Mouse (Mus musculus): ENCODE measurements around the gene Matn4. TPM values are rescaled to one million over a fixed set of nuclear protein-coding genes. Genes with fewer than 3 reads are reported as not detected.
A peak's percentile ranks its signal among the peaks of the same experiment; 100 is the strongest.

The Matn4 gene
- total and polyA plus RNA-seq, 3 experiments, result 0.26 to 0.70 (median 0.43) TPM

DNA sequence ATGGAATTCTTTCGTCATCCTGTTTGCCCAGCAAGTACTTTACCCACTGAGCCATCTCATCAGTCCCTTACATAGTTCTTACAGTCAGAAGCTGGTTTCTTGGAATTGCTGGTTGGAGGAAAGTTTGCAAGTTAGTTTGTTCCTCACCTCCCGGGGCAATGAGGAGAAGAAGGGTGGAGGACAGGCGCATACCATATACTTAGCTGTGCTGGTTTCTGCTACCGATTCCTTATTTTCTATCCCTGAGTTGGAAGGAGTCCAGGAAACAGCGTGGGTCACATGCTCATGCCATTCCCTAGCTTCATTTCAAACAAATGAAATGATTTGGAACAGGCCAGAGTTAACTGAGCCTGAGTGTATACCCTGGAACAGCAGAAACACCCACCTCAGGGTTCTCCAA is 44.0 kb upstream of the Matn4 start:
- intact Hi-C loops (cut with DNase I), result no loop called here
- TF ChIP-seq POLR2A (IDR thresholded peaks at IDR 0.05; ENCODE audit: insufficient read depth, low read depth, low read length) (no peak), EP300 (IDR thresholded peaks at IDR 0.05; ENCODE audit: insufficient read depth, low read depth, low read length) (no peak), CTCF (IDR thresholded peaks at IDR 0.05) (no peak)
- Histone ChIP-seq H3K4me1 (ENCODE audit: control insufficient read depth, insufficient read depth, low read length) (peaks cover 2% of the 10 kb centered on the region), H3K79me2 (replicated peaks; ENCODE audit: control insufficient read depth, insufficient read depth, low read length) (no peaks in the 10 kb centered on the region), H3K9ac (ENCODE audit: low read depth, low read length) (no peak overlapping the region), H3K27me3 (ENCODE audit: control insufficient read depth, insufficient read depth, low read length) (no peaks in the 10 kb centered on the region), H3K4me3 (no peak overlapping the region), H3K36me3 (ENCODE audit: control insufficient read depth, insufficient read depth, low read length) (no peaks in the 10 kb centered on the region), H3K27ac (no peak overlapping the region)
- no peak for DNase-seq
- 70% methylated on average over 5 of the region's 5 CpGs for WGBS

DNA sequence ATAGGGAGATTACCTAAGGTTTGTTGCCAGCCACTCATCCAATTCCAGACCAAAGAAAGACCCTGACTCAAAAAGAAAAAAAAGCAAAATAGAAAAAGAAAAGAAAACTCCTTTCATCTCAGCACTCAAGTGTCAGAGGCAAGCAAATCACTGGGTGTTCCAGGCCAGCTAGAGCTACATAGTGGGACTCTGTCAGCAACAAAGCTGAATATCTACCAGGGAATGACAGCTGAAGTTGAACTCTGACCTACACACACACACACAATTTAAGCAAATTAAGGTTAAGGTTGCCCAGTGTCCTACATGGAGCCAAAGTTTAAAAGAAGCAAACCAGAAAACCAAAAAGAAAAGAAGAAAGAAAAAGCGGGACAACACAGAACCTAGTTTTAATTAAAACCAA is 43.2 kb upstream of the Matn4 start:
- H3K9ac ChIP-seq (ENCODE audit: low read depth, low read length), result no peak overlapping the region
- H3K4me1 ChIP-seq (ENCODE audit: control insufficient read depth, insufficient read depth, low read length), result peaks cover 2% of the 10 kb centered on the region
- no peaks in the 10 kb centered on the region for H3K27me3 ChIP-seq (ENCODE audit: control insufficient read depth, insufficient read depth, low read length)
- H3K27ac ChIP-seq, result no peak overlapping the region
- intact Hi-C loops (cut with DNase I), result no loop called here
- no peak for DNase-seq
- no peak overlapping the region for H3K4me3 ChIP-seq
- TF ChIP-seq POLR2A (IDR thresholded peaks at IDR 0.05; ENCODE audit: insufficient read depth, low read depth, low read length), result no peak
- no peak for TF ChIP-seq CTCF (IDR thresholded peaks at IDR 0.05)
- no peak for TF ChIP-seq EP300 (IDR thresholded peaks at IDR 0.05; ENCODE audit: insufficient read depth, low read depth, low read length)
- no peaks in the 10 kb centered on the region for H3K79me2 ChIP-seq (replicated peaks; ENCODE audit: control insufficient read depth, insufficient read depth, low read length)
- H3K36me3 ChIP-seq (ENCODE audit: control insufficient read depth, insufficient read depth, low read length), result no peaks in the 10 kb centered on the region
- WGBS, result 82% methylated on average over 1 of the region's 1 CpGs

DNA sequence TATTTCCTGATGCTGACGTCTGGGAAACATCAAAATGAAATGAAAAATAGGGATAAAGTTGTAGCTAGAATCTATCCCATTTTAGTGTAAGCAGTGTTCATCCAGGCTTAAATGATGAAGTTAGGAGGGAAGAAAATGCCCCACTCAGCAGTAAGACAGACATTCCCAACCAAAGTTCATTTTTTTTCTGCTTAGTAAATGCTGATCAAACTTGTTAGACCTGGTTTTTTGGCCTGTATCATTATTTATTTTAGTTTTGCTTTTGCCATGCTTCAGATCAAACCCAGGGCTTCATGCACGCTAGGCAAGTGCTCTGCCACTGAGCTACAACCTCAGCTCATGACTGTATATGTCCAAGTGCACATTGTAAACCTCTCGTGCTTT is 41.1 kb upstream of the Matn4 start:
- Histone ChIP-seq H3K9ac (ENCODE audit: low read depth, low read length) (no peak overlapping the region), H3K36me3 (ENCODE audit: control insufficient read depth, insufficient read depth, low read length) (no peaks in the 10 kb centered on the region), H3K27me3 (ENCODE audit: control insufficient read depth, insufficient read depth, low read length) (no peaks in the 10 kb centered on the region), H3K27ac (no peak overlapping the region), H3K4me3 (no peak overlapping the region), H3K79me2 (replicated peaks; ENCODE audit: control insufficient read depth, insufficient read depth, low read length) (no peaks in the 10 kb centered on the region), H3K4me1 (ENCODE audit: control insufficient read depth, insufficient read depth, low read length) (no peaks in the 10 kb centered on the region; the same call in none of the 2 replicates)
- DNase-seq, result no peak
- WGBS, result 84% methylated on average over 3 of the region's 3 CpGs
- TF ChIP-seq CTCF (IDR thresholded peaks at IDR 0.05) (no peak), EP300 (IDR thresholded peaks at IDR 0.05; ENCODE audit: insufficient read depth, low read depth, low read length) (no peak), POLR2A (IDR thresholded peaks at IDR 0.05; ENCODE audit: insufficient read depth, low read depth, low read length) (no peak)
- intact Hi-C loops (cut with DNase I), result no loop called here

- WGBS, result 79% methylated on average over 3 of the region's 3 CpGs
- no peak for TF ChIP-seq CTCF (IDR thresholded peaks at IDR 0.05)
- no peak for TF ChIP-seq EP300 (IDR thresholded peaks at IDR 0.05; ENCODE audit: insufficient read depth, low read depth, low read length)
- no peak for TF ChIP-seq POLR2A (IDR thresholded peaks at IDR 0.05; ENCODE audit: insufficient read depth, low read depth, low read length)
- Histone ChIP-seq H3K27me3 (ENCODE audit: control insufficient read depth, insufficient read depth, low read length) (no peaks in the 10 kb centered on the region), H3K36me3 (ENCODE audit: control insufficient read depth, insufficient read depth, low read length) (no peaks in the 10 kb centered on the region), H3K79me2 (replicated peaks; ENCODE audit: control insufficient read depth, insufficient read depth, low read length) (no peaks in the 10 kb centered on the region), H3K9ac (ENCODE audit: low read depth, low read length) (no peak overlapping the region), H3K4me1 (ENCODE audit: control insufficient read depth, insufficient read depth, low read length) (no peaks in the 10 kb centered on the region; the same call in none of the 2 replicates), H3K4me3 (no peak overlapping the region), H3K27ac (no peak overlapping the region)
- intact Hi-C loops (cut with DNase I), result no loop called here
- DNase-seq, result no peak
These were observed 40.6 kb upstream of the Matn4 start for GRCm38 (mm10) chr2:164445399-164446085.

GRCm38 (mm10) chr2:164444701-164445100 is 39.7 kb upstream of the Matn4 start:
- Histone ChIP-seq H3K79me2 (replicated peaks; ENCODE audit: control insufficient read depth, insufficient read depth, low read length) (no peaks in the 10 kb centered on the region), H3K4me3 (no peak overlapping the region), H3K36me3 (ENCODE audit: control insufficient read depth, insufficient read depth, low read length) (no peaks in the 10 kb centered on the region), H3K27me3 (ENCODE audit: control insufficient read depth, insufficient read depth, low read length) (no peaks in the 10 kb centered on the region), H3K9ac (ENCODE audit: low read depth, low read length) (no peak overlapping the region), H3K4me1 (ENCODE audit: control insufficient read depth, insufficient read depth, low read length) (no peaks in the 10 kb centered on the region; the same call in none of the 2 replicates), H3K27ac (no peak overlapping the region)
- WGBS, result 86% methylated on average over 2 of the region's 2 CpGs
- intact Hi-C loops (cut with DNase I), result no loop called here
- TF ChIP-seq POLR2A (IDR thresholded peaks at IDR 0.05; ENCODE audit: insufficient read depth, low read depth, low read length) (no peak), EP300 (IDR thresholded peaks at IDR 0.05; ENCODE audit: insufficient read depth, low read depth, low read length) (no peak), CTCF (IDR thresholded peaks at IDR 0.05) (no peak)
- DNase-seq, result no peak

DNA sequence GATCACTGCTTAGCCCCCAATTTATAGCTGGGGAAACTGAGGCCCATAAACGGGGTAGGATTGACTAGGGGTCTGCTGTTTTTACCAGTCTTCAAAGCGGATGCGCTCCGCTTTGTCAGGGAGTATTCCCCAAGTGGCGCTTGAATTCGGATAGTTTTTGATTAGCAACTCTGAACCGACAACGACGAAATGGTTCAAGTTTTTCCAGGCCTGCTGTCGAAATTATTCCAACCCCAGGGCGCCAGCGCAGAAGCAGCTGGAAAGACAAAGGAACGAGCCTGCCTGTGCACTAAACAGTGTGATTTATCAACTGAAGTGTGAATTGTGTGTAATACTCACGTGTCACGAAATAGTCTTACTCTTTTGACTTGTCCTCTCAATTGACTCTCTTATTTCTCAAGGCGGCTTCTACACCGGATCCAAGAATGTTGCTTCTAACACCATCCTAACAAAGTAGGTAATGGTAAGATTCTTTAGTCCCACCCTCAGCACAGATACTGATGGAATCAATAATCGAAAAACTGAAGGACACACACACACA is 38.6 kb upstream of the Matn4 start, which contains the start of gene Sdc4:
Gene Sdc4 (minus strand): TSS at position 428 of the 541 bp plus-strand sequence.
- Histone ChIP-seq H3K79me2 (replicated peaks; ENCODE audit: control insufficient read depth, insufficient read depth, low read length) (no peaks in the 10 kb centered on the region), H3K9ac (ENCODE audit: low read depth, low read length) (peak within 1 kb of the TSS; percentile 82), H3K4me1 (ENCODE audit: control insufficient read depth, insufficient read depth, low read length) (peaks cover 1% of the 10 kb centered on the region; the same call in 1 of the 2 replicates), H3K36me3 (ENCODE audit: control insufficient read depth, insufficient read depth, low read length) (no peaks in the 10 kb centered on the region), H3K4me3 (peak within 1 kb of the TSS; percentile 58), H3K27ac (peak within 1 kb of the TSS; percentile 78), H3K27me3 (ENCODE audit: control insufficient read depth, insufficient read depth, low read length) (no peaks in the 10 kb centered on the region)
- TF ChIP-seq POLR2A (IDR thresholded peaks at IDR 0.05; ENCODE audit: insufficient read depth, low read depth, low read length) (no peak), EP300 (IDR thresholded peaks at IDR 0.05; ENCODE audit: insufficient read depth, low read depth, low read length) (no peak), CTCF (IDR thresholded peaks at IDR 0.05) (no peak)
- DNase-seq, result no peak
- intact Hi-C loops (cut with DNase I), result no loop called here
- WGBS, result 19% methylated on average over 18 of the region's 18 CpGs

Measured in heart, adult 2 months (tissue).